ENCODE assay signal across 8 mouse cellular contexts in the genomic region with DNA sequence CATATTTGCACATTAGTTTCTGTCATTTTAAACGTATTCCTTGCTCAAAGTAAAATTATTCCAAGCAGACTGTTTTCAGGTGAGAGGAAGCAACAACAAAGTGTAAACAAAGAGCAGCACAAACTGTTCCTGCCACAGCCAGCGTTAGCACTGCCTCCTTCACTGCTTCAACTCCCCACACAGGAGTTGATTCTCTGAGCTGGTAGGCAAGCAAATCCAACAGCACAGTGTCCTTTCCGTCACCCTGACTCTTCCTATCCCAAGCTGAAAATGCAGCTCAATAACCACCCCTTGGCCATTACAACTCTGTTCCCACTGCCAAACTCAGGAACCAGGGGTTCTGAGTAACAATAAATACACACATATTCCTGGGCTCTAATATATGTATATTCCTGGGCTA. TPM values are rescaled to one million over a fixed set of nuclear protein-coding genes. Genes with fewer than 3 reads are reported as not detected.
A peak's percentile ranks its signal among the peaks of the same experiment; 100 is the strongest.
DNase-seq lines count a peak whose midpoint lies in the region; ATAC-seq and TF ChIP-seq lines count a peak whose summit lies in the region.

No protein-coding gene starts in this region.

- H3K4me3 ChIP-seq in heart, embryonic 10.5 days = peak overlapping the region; percentile 94
- peak overlapping the region; percentile 85 for H3K4me3 ChIP-seq in heart, postnatal 0 days (ENCODE audit: low read depth, low read length)
- H3K4me3 ChIP-seq in midbrain, embryonic 10.5 days = peak overlapping the region; percentile 60

- no peaks in the 10 kb centered on the region for H3K9me3 ChIP-seq in heart, embryonic 10.5 days
- no peaks in the 10 kb centered on the region for H3K9me3 ChIP-seq in heart, postnatal 0 days (replicated peaks; ENCODE audit: control insufficient read depth, low read length)
- H3K9me3 ChIP-seq in midbrain, embryonic 10.5 days (replicated peaks) = no peaks in the 10 kb centered on the region

- no peak for DNase-seq in heart, embryonic 10.5 days (ENCODE audit: low spot score)
- no peak for DNase-seq in heart, adult 9 months (ENCODE audit: low spot score in 2 of 2)
- DNase-seq in MEL-GATA-1-ER (ENCODE audit: extremely low read depth, low read depth) = peak; percentile 55
- peak; percentile 41 for DNase-seq in heart, postnatal 0 days (ENCODE audit: low spot score)
- no peak for DNase-seq in midbrain, embryonic 10.5 days (ENCODE audit: low spot score)
- no peak for DNase-seq in Muller cell, postnatal 12 days (ENCODE audit: inconsistent ontology term)
- DNase-seq in spleen, adult 18-20 months = no peak
- no peak for DNase-seq in right cerebral cortex, postnatal 14 days

- 17% methylated on average over 3 of the region's 3 CpGs for WGBS in heart, embryonic 10.5 days
- 9% methylated on average over 3 of the region's 3 CpGs for WGBS in heart, postnatal 0 days
- 25% methylated on average over 3 of the region's 3 CpGs for WGBS in midbrain, embryonic 10.5 days

- H3K27me3 ChIP-seq in heart, embryonic 10.5 days (ENCODE audit: insufficient read depth, poor library complexity, severe bottlenecking) = no peaks in the 10 kb centered on the region
- H3K27me3 ChIP-seq in heart, postnatal 0 days (ENCODE audit: control insufficient read depth, insufficient read depth, low read length) = no peaks in the 10 kb centered on the region
- no peaks in the 10 kb centered on the region for H3K27me3 ChIP-seq in midbrain, embryonic 10.5 days (ENCODE audit: low read depth, poor library complexity, severe bottlenecking)

- 0 out of 2 replicates have a peak overlapping the region, but pooled peaks have one; percentile 13 for H3K27ac ChIP-seq in heart, embryonic 10.5 days
- peak overlapping the region; percentile 4; the same call in 1 of the 2 replicates for H3K27ac ChIP-seq in heart, postnatal 0 days (ENCODE audit: low read depth)
- no peak overlapping the region for H3K27ac ChIP-seq in midbrain, embryonic 10.5 days (replicated peaks)

- TF ChIP-seq CTCF in heart, postnatal 0 days (IDR thresholded peaks at IDR 0.05; ENCODE audit: low read depth) = no peak

- no peaks in the 10 kb centered on the region for H3K36me3 ChIP-seq in heart, embryonic 10.5 days
- H3K36me3 ChIP-seq in heart, postnatal 0 days (replicated peaks; ENCODE audit: control insufficient read depth, insufficient read depth, low read length) = no peaks in the 10 kb centered on the region
- peaks cover 3% of the 10 kb centered on the region; the same call in 1 of the 2 replicates for H3K36me3 ChIP-seq in midbrain, embryonic 10.5 days

- TF ChIP-seq EP300 in heart, postnatal 0 days (IDR thresholded peaks at IDR 0.05; ENCODE audit: low read depth) = no peak

- H3K4me2 ChIP-seq in heart, postnatal 0 days (ENCODE audit: low read depth, low read length) = peak overlapping the region; percentile 71

- peaks cover 37% of the 10 kb centered on the region for H3K4me1 ChIP-seq in heart, embryonic 10.5 days
- H3K4me1 ChIP-seq in heart, postnatal 0 days (ENCODE audit: control insufficient read depth, insufficient read depth) = peaks cover 42% of the 10 kb centered on the region
- peaks cover 49% of the 10 kb centered on the region for H3K4me1 ChIP-seq in midbrain, embryonic 10.5 days

- peak overlapping the region; percentile 53 for H3K9ac ChIP-seq in heart, postnatal 0 days (replicated peaks; ENCODE audit: low read depth, low read length)

- ATAC-seq in heart, postnatal 0 days (ENCODE audit: insufficient read depth, low read depth) = no peak

RNA-seq across cellular contexts. Expression of a gene that starts 2.5 kb away (rescaled TPM):
- 59.4 and 75.5 TPM in 2 replicates for polyA plus RNA-seq in heart, embryonic 10.5 days (2016; fragmentation: Nextera tagmentation; extraction: Ambion mirVana)
- 16.8 and 17.7 TPM in 2 replicates for total RNA-seq in heart, postnatal 0 days (2014; rRNA removed; ENCODE audit: low replicate concordance)
- 35.0 and 39.8 TPM in 2 replicates for polyA plus RNA-seq in heart, postnatal 0 days (2015; fragmentation: Nextera tagmentation; extraction: Ambion mirVana)
- 41.1 and 42.8 TPM in 2 replicates for polyA plus RNA-seq in midbrain, embryonic 10.5 days (2016; fragmentation: Nextera tagmentation; extraction: Ambion mirVana)

Comparison
In these comparisons a context has a peak if more than half of its experiments do, and no peak if none do; other contexts are left out.
1. DNase-seq: peak in MEL-GATA-1-ER (single experiment) and heart, postnatal 0 days (single experiment); none in heart, embryonic 10.5 days (single experiment), heart, adult 9 months (0 of 2), midbrain, embryonic 10.5 days (single experiment), Muller cell, postnatal 12 days (single experiment), spleen, adult 18-20 months (0 of 2) and right cerebral cortex, postnatal 14 days (single experiment).
2. Peak in every context shown above with its lines, with median percentiles within 50 percentile points of each other: H3K4me3 ChIP-seq.